Mouse (Mus musculus) telencephalon, adult 2 months (tissue): ENCODE results near the gene Klhl5.
A peak's percentile ranks its signal among the peaks of the same experiment; 100 is the strongest.

Experiments
- DNase-seq: peaks from one replicate; pipeline ENCODE4 v3.0.0-alpha.2; 2011; ENCODE audit warnings: low read depth, low spot score

Gene Klhl5

GRCm38 (mm10) chr5:65106876-65107772, at the start of gene Klhl5:
TSS of gene Klhl5 (plus strand) at chr5:65107539.
- peak; percentile 39 for DNase-seq

GRCm38 (mm10) chr5:65057596-65057995, 49.7 kb upstream of the Klhl5 start:
- no peak for DNase-seq

DNA sequence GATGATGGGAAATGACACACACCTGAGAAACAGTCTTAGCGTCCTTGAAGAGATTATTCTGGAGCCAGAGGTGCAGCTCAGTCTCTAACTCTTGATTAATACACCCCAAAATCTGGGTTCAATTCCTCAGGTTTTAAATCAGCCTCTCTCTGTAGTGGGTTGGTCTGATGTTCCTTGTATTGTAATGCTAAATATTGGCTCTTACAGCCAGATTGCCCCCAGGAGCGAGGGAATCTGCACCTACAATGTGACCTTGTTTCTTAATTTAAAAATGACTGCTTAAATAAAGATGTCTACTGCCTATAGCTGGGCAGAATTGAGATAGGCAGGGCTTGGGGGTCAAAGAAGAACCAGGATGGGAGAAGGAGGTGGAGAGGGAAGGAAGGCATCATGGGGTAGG, 47.5 kb upstream of the Klhl5 start:
- DNase-seq: no peak

DNA sequence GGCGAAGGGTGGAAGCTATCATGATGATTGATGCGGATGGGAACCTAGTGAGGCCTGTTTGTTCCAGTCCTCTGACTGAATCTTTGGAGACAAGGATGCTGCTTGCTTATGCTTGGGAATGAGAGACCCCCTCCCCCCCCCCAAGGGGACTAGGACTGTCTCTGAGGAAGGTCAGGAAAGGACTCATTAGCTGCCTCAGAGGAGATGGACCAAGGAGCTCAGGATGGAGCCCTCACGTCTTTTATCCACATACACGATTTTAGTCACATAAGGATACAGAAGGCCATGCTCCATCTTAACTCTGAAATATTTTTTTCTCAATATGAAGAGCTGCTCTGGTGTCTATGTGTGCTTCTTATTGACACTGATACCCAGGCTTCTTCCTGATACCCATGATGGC, 45.1 kb upstream of the Klhl5 start:
- DNase-seq: no peak

DNA sequence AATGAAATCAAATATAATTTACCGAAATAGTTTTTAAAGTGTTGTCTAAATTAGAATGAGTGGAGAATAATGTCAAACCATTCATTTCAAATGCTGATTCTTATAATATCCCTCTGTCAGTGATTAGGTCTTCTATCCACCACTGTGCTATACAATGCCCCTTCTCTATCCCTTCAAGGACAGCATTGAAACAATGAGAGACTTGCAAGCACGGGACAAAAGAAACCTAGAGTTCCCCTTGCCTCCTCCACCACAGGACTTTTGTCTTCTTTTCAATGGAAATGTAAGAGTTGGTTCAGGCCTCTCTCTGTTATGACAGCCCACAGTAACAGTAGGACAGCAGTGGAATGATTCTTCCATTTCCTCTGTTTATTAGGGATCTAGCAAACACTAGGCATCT, 44.1 kb upstream of the Klhl5 start:
- DNase-seq: no peak

GRCm38 (mm10) chr5:65068166-65068565, 39.2 kb upstream of the Klhl5 start:
- DNase-seq: no peak

DNA sequence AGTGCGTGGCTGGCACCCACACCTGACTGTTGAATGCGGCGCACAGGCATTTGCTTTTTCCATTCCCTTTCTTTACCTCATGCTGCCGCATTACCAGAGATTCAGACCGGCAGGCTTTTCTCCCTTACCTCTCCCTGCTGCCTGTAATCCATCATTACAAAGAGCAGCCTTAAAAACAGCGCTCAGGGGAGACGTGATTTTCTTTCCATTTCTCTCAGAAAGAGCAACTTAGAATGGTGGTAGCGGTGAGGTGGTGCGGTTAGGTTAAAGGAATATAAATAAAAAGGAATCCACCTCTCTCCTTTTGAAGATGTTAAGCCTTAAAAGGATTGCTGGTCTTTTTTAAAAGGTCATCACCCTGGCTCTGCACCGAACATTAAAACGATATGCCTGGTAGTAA, 37.5 kb upstream of the Klhl5 start:
- no peak for DNase-seq

DNA sequence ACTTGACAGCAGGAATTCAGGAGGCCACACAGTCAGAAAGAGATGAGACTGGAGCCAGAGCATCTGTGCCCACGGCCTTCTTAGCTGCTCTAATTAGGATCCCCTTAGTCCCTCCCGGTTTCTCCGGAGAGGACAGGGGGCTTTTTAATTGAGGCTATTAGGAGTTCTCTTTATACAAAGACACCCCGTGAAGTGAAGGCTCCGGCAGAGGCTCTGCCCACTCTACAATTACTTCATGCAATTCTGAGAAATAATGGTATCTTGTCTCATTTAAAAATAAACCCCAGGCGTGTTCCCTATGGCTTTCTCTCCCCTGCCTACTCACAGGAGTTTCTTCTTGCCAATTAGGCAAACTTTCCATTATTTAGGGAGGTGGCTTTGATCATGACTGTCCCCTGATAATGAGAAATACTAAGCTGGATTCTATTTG, 35.6 kb upstream of the Klhl5 start:
- peak; percentile 24 for DNase-seq

DNA sequence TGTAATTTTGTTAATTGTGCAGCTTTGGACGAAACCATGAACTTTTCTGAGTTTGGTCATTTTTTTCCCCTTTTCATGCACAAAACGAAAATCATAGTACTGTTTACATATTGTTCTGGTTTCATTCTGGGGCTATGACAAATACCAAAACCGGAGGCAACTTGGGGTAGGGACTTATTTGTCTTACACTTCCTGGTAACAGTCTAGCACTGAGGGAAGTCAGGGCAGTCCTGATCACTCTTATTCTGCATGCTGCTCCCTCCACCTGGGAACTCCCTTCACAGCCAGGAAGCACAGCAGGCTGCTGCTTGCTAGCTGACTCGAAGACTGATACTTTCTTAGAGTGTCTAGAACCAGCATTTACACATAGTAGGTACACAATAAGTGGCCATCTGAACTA, 34.1 kb upstream of the Klhl5 start:
- no peak for DNase-seq

DNA sequence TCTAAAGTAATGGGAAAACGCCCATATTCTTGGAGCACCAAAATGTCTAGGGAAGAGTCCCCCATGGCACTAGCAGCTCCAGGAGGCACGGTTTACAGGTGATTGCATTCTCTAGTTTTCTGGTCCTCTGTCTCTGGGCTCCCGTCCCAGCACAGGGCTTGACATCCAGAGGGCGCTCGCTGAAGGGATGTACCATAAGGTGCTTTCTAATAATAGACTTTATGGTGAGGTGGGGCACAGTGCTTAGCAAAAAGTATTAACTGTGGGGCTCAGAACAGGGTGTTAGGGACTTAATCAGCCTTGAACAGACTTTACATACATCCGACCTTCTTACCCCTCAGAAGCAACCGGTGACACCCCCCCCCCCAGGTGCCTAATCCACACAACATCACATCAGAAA, 32.6 kb upstream of the Klhl5 start:
- DNase-seq: no peak

GRCm38 (mm10) chr5:65076087-65076486, 31.3 kb upstream of the Klhl5 start:
- DNase-seq: no peak

DNA sequence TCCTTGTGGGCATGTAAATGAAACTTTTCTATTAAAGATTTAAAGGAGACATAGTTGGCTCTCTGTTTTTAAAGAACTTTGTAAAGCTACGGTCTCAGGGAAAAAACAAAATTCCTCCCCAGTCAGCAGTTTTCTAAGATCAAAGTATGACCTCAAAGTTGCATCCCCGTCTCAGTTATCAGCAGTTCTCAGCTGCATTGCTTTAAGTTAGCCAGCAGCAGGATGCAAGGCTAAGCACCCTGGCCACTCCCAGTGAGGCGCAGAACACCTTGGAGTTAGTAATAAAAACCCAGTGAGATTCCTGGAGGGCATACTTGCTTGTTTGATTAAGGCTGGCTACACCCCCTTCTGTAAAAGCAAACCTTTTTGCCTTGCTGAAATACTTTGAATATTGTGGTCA, 30.6 kb upstream of the Klhl5 start:
- no peak for DNase-seq

- DNase-seq: no peak
Measured at GRCm38 (mm10) chr5:65078081-65078480, 29.3 kb upstream of the Klhl5 start.

- peak; percentile 69 for DNase-seq
Measured at GRCm38 (mm10) chr5:65079881-65080280, 27.5 kb upstream of the Klhl5 start.

DNA sequence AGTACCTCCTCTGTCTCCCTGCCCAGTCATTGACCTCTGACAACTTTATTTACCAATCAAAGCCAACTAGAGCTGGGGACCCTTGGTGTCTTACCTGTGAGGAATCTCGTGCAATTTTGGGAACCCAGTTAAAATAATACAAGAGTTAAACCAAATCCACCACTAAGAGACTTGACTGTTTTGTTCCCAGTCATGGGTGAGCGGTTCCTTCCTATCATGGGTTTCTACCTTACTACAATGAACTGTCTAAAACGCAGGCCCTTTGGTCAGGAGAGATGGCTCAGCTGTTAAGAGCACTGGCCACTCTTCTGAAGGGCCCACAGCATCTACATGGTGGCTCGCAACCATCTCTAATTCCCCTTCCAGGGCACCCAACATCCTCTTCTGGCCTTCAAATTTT, 25.5 kb upstream of the Klhl5 start:
- DNase-seq: no peak

DNA sequence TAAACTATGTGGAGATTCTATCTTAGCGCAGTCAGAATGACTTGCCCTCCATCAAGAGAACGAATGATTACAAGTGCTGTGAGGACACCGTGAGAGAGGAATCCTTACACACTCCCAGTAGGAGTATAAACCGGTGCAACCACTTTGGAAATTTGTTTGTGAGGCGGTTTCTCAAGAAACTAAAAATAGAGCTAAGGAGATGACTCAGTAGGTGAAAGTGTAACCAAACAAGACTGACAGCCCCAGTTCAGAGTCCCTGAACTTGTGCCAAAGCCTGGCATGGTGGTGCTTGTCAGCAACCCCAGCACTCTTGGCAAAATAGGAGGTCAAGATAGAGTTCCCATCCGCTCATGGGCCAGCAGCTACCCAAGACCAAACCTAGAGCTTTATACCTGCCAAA, 20.8 kb upstream of the Klhl5 start:
- no peak for DNase-seq

- no peak for DNase-seq
Measured at GRCm38 (mm10) chr5:65089707-65090106, 17.6 kb upstream of the Klhl5 start.

- DNase-seq: no peak
Measured at GRCm38 (mm10) chr5:65091184-65091858, 16.0 kb upstream of the Klhl5 start.

GRCm38 (mm10) chr5:65091921-65092320, 15.4 kb upstream of the Klhl5 start, which contains the start of gene Tmem156:
TSS of gene Tmem156 (minus strand) at chr5:65092132.
- no peak for DNase-seq

DNA sequence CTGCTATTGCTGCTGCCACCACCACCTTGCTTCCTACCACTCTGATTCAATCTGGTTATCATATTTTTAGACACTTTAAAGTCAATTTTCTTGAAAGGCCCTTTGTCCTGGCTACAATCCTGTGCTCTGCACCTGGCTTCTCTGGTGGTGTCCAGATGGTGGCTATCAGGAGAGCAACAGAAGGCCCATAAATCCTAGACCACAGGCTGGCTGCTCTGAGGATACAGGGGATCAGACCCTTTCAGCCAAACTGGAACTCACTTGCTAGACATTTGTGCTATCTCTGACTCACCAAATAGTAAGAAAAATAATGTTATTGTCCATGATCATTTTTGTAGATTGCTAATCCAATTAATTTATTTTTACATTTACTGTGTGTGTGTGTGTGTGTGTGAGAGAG, 13.6 kb upstream of the Klhl5 start:
- no peak for DNase-seq

DNA sequence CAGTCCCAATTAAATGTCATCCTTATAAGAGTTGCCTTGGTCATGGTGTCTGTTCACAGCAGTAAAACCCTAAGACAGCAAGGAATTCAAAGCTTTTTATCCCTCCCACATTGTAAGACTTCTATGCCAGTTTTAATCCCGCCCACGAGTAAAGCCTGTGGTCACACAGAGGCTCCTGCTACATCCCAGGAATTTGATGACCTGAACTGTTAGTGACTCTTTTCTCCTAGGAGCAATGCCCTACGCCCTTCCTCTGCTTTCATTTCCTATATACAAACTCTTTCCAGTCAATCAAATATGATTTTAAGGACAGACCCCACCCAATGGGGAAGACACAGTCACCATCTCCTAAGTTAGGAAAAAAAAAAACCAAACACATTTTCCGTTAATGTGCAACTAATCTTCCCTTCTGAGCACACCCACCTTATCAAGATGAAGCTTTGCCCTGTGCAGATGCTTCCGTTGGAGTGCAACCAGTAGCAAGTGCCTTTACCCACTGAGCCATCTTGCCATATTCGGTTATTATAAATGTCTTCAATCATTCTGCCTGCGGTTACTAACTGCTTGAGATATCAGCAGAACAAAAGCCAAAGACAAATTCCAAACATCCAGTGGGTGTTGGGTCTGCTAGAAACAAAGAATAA, 12.3 kb upstream of the Klhl5 start:
- DNase-seq: no peak

GRCm38 (mm10) chr5:65096082-65096481, 11.3 kb upstream of the Klhl5 start:
- DNase-seq: no peak
